Mouse (Mus musculus): Measurements from ENCODE around the gene Gm49321. TPM values are rescaled to one million over a fixed set of nuclear protein-coding genes. Genes with fewer than 3 reads are reported as not detected.

Gene Gm49321
- 8.7 and 13.9 TPM in 2 replicates for polyA plus RNA-seq (2014; fragmentation: Nextera tagmentation; extraction: Ambion mirVana)

DNA sequence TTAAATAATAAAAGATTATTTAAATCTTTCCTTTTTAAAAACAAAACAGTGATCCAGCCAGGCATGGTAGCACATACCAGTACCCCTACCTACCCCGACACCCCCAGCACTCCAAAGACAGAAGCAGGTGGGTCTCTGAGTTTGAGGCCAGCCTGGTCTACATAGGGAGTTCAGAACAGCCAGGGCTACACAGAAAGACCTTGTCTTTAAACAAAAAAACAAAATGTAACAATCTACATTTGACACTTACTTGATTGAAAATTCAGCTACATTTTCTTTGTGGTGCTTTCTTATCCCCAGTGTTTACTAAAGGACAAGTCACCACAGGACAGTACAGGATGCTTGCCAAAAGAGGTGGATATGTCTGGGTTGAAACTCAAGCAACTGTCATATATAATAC is at the start of gene Gm49321:
TSS of gene Gm49321 (plus strand) at position 301 of the 400 bp plus-strand sequence.
- no peak within 1 kb of the TSS for H3K27ac ChIP-seq (ENCODE audit: low read depth, low read length)
- 94% methylated on average over 1 of the region's 1 CpGs for WGBS
- no peak within 1 kb of the TSS for H3K9ac ChIP-seq (ENCODE audit: low read depth, low read length)
- H3K4me2 ChIP-seq (replicated peaks; ENCODE audit: low read depth, low read length), result no peak within 1 kb of the TSS
- no peaks in the 10 kb centered on the region for H3K9me3 ChIP-seq (ENCODE audit: control insufficient read depth, low read length)
- H3K36me3 ChIP-seq (ENCODE audit: control insufficient read depth, insufficient read depth, low read length), result peaks cover 81% of the 10 kb centered on the region
- H3K27me3 ChIP-seq (ENCODE audit: control insufficient read depth, insufficient read depth, low read length), result no peaks in the 10 kb centered on the region
- H3K4me3 ChIP-seq (ENCODE audit: low read length), result no peak within 1 kb of the TSS
- no peaks in the 10 kb centered on the region for H3K4me1 ChIP-seq (ENCODE audit: control insufficient read depth, insufficient read depth, low read length)
- ATAC-seq (ENCODE audit: low FRiP score, low TSS enrichment), result no peak

DNA sequence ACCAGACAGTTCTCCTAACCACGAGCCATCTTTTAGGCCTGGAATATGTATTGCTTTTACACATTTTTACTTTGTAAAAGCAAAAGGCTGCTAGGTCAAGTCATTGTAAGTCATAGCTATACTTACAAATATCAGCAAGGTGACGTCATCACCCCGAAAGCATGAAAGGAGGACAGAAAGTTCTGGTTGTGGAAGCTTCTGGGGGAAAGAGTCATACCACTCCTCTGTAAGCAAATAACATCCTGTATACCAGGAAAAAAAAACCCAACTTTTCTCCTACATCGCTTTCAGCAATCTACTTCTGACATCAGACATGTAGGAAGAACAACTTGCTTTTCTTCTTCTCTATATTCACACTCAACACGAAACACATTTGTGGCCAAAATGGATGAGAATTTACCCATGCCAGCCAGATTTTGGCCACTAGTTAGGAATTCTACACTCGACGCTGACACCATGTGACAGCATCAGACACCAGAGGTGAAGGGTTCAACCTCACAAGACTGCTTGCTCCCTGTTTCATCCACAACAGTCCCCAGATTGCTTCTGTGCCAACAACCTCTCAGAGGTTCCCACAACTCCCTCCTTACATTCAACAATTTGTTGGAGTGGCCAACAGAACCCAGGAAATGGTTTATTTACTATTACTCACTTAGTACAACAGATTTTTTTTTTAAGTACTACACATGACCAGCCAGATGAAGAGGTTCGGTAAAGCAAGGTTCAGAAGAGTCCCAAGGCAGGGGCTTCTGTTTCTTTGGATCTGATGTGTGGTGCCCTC is 49.3 kb upstream of the Gm49321 start:
- no peak for ATAC-seq (ENCODE audit: low FRiP score, low TSS enrichment)
- 86% methylated on average over 8 of the region's 8 CpGs for WGBS
- H3K36me3 ChIP-seq (ENCODE audit: control insufficient read depth, insufficient read depth, low read length), result no peaks in the 10 kb centered on the region
- H3K27me3 ChIP-seq (ENCODE audit: control insufficient read depth, insufficient read depth, low read length), result no peaks in the 10 kb centered on the region
- no peak overlapping the region for H3K4me2 ChIP-seq (replicated peaks; ENCODE audit: low read depth, low read length)
- H3K9me3 ChIP-seq (ENCODE audit: control insufficient read depth, low read length), result no peaks in the 10 kb centered on the region
- H3K4me3 ChIP-seq (ENCODE audit: low read length), result no peak overlapping the region
- no peak overlapping the region for H3K27ac ChIP-seq (ENCODE audit: low read depth, low read length)
- no peaks in the 10 kb centered on the region for H3K4me1 ChIP-seq (ENCODE audit: control insufficient read depth, insufficient read depth, low read length)
- no peak overlapping the region for H3K9ac ChIP-seq (ENCODE audit: low read depth, low read length)

DNA sequence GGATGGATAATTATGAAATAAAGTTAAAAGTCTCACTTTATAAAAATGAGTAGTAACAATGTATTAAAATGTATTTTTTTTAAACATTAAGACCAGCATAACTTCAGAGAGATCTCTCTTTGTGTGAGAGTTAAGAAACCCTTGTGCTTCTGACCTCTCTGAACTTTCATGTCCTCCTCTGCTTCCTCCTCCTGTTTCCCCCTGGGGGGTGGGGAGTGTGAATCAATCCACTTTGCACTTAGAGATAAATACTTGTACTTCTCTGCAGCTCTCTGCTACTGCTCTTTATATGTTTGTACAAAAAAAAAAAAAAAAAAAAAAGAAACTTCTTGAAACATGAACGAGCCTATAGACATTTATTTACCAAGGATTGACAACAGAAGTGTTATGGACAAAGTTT is 47.9 kb upstream of the Gm49321 start:
- WGBS, result 44% methylated on average over 1 of the region's 1 CpGs
- Histone ChIP-seq H3K27me3 (ENCODE audit: control insufficient read depth, insufficient read depth, low read length) (no peaks in the 10 kb centered on the region), H3K4me3 (ENCODE audit: low read length) (no peak overlapping the region), H3K36me3 (ENCODE audit: control insufficient read depth, insufficient read depth, low read length) (no peaks in the 10 kb centered on the region), H3K9ac (ENCODE audit: low read depth, low read length) (no peak overlapping the region), H3K9me3 (ENCODE audit: control insufficient read depth, low read length) (no peaks in the 10 kb centered on the region), H3K4me1 (ENCODE audit: control insufficient read depth, insufficient read depth, low read length) (no peaks in the 10 kb centered on the region), H3K27ac (ENCODE audit: low read depth, low read length) (no peak overlapping the region), H3K4me2 (replicated peaks; ENCODE audit: low read depth, low read length) (no peak overlapping the region)
- ATAC-seq (ENCODE audit: low FRiP score, low TSS enrichment), result no peak

DNA sequence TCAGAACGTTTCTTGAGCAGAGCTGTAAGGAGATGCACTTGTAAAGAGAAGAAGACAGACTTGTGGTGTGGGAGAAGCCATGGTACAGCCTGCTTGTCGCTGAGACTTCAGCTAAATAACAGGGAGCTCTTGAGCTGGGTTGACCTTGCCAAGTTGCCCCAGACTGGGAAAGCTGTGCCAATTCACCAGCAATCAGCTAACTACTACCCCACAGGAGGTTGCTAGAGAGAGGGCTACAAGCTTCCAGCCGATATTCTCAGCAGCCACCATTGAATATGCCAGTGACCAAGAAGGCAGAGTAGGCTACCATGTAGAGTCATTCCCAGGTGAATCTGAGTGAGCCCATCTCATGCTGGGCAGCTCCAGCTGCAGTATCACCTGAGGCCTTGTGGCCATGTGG is 47.4 kb upstream of the Gm49321 start:
- WGBS, result 72% methylated on average over 3 of the region's 3 CpGs
- Histone ChIP-seq H3K4me1 (ENCODE audit: control insufficient read depth, insufficient read depth, low read length) (no peaks in the 10 kb centered on the region), H3K27me3 (ENCODE audit: control insufficient read depth, insufficient read depth, low read length) (no peaks in the 10 kb centered on the region), H3K9me3 (ENCODE audit: control insufficient read depth, low read length) (no peaks in the 10 kb centered on the region), H3K9ac (ENCODE audit: low read depth, low read length) (no peak overlapping the region), H3K36me3 (ENCODE audit: control insufficient read depth, insufficient read depth, low read length) (no peaks in the 10 kb centered on the region), H3K27ac (ENCODE audit: low read depth, low read length) (no peak overlapping the region), H3K4me3 (ENCODE audit: low read length) (no peak overlapping the region), H3K4me2 (replicated peaks; ENCODE audit: low read depth, low read length) (no peak overlapping the region)
- ATAC-seq (ENCODE audit: low FRiP score, low TSS enrichment), result no peak

DNA sequence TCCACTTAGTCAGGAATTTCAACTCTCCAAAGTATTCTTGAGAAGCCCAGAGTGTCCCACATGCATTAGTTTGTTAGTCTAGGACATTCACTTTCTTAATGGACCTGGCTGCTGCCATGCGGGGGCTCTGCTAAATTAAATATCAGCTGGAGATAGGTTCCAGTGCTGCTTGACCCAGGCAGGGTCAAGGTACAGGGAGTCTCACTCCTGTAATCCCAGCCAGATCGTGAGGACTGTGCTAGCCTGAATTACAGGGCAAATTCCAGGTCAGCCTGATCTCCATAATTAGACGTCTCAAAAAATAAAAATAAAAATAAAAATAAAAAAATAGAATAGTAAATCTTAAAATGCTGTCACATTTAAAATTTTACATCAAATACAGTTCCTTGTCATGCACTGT is 44.8 kb upstream of the Gm49321 start:
- no peak overlapping the region for H3K27ac ChIP-seq (ENCODE audit: low read depth, low read length)
- no peaks in the 10 kb centered on the region for H3K4me1 ChIP-seq (ENCODE audit: control insufficient read depth, insufficient read depth, low read length)
- 43% methylated on average over 3 of the region's 3 CpGs for WGBS
- no peak overlapping the region for H3K9ac ChIP-seq (ENCODE audit: low read depth, low read length)
- no peaks in the 10 kb centered on the region for H3K27me3 ChIP-seq (ENCODE audit: control insufficient read depth, insufficient read depth, low read length)
- H3K36me3 ChIP-seq (ENCODE audit: control insufficient read depth, insufficient read depth, low read length), result no peaks in the 10 kb centered on the region
- no peak overlapping the region for H3K4me2 ChIP-seq (replicated peaks; ENCODE audit: low read depth, low read length)
- no peak overlapping the region for H3K4me3 ChIP-seq (ENCODE audit: low read length)
- no peaks in the 10 kb centered on the region for H3K9me3 ChIP-seq (ENCODE audit: control insufficient read depth, low read length)
- no peak for ATAC-seq (ENCODE audit: low FRiP score, low TSS enrichment)

DNA sequence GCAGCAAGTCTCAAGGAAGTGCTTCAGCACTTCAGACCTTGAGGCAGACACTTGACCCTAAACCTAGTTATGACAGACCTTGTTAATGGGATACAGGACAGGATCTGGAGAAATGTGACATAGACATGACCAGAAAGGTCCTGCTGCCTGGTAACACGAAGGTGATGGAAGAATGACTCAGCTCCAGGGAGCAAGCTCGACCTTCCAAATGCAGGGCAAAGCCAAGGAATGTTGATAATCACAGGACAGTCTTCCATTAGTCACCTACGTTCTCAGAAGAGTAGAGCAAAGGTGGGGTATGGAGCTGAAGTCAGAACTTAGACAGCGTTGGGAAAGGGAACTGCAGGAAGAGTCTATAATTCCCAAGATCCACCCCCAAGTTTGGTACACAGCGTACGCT is 42.6 kb upstream of the Gm49321 start:
- Histone ChIP-seq H3K36me3 (ENCODE audit: control insufficient read depth, insufficient read depth, low read length) (no peaks in the 10 kb centered on the region), H3K4me1 (ENCODE audit: control insufficient read depth, insufficient read depth, low read length) (no peaks in the 10 kb centered on the region), H3K27ac (ENCODE audit: low read depth, low read length) (no peak overlapping the region), H3K27me3 (ENCODE audit: control insufficient read depth, insufficient read depth, low read length) (no peaks in the 10 kb centered on the region), H3K9me3 (ENCODE audit: control insufficient read depth, low read length) (no peaks in the 10 kb centered on the region), H3K9ac (ENCODE audit: low read depth, low read length) (no peak overlapping the region), H3K4me3 (ENCODE audit: low read length) (no peak overlapping the region), H3K4me2 (replicated peaks; ENCODE audit: low read depth, low read length) (no peak overlapping the region)
- no peak for ATAC-seq (ENCODE audit: low FRiP score, low TSS enrichment)
- WGBS, result 83% methylated on average over 6 of the region's 6 CpGs

DNA sequence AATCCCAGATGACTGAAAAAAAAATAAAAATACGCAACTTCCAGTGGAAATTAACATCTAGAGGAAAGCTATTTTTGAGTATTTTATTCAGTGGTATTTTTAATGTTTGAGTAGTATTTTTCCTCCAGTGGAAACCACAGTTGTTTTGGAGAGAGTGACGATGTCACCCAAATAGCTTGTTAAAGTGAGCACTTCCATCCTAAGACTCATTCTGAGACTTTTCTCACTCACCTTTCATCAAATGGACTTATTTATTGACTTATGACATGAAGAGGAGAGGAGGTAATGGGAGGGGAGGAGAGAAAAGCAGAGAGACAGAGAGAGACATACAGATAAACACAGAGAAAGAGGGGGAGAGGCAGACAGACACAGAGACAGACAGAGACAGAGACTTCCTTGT is 41.8 kb upstream of the Gm49321 start:
- Histone ChIP-seq H3K4me3 (ENCODE audit: low read length) (no peak overlapping the region), H3K36me3 (ENCODE audit: control insufficient read depth, insufficient read depth, low read length) (no peaks in the 10 kb centered on the region), H3K9ac (ENCODE audit: low read depth, low read length) (no peak overlapping the region), H3K9me3 (ENCODE audit: control insufficient read depth, low read length) (no peaks in the 10 kb centered on the region), H3K27me3 (ENCODE audit: control insufficient read depth, insufficient read depth, low read length) (no peaks in the 10 kb centered on the region), H3K4me2 (replicated peaks; ENCODE audit: low read depth, low read length) (no peak overlapping the region), H3K4me1 (ENCODE audit: control insufficient read depth, insufficient read depth, low read length) (no peaks in the 10 kb centered on the region), H3K27ac (ENCODE audit: low read depth, low read length) (no peak overlapping the region)
- ATAC-seq (ENCODE audit: low FRiP score, low TSS enrichment), result no peak
- 90% methylated on average over 2 of the region's 2 CpGs for WGBS

DNA sequence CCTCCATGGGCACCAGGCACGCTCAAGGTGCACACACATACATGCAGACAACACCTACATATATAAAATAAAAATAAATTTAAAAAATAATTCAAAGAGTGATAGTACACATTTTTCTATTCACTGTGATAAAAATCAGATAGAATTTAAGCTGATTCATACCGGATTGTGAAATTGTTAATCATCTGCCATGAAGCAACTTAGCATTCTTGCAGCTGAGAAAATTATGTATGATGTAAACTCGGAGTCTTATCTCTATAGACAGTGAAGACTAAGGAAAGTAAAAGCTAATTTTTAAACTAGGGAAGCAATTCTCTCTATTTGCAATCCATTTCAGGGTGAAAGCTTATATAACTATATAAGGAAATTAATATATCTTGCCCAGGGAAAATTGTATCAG is 41.0 kb upstream of the Gm49321 start:
- H3K4me1 ChIP-seq (ENCODE audit: control insufficient read depth, insufficient read depth, low read length), result no peaks in the 10 kb centered on the region
- 78% methylated on average over 3 of the region's 3 CpGs for WGBS

DNA sequence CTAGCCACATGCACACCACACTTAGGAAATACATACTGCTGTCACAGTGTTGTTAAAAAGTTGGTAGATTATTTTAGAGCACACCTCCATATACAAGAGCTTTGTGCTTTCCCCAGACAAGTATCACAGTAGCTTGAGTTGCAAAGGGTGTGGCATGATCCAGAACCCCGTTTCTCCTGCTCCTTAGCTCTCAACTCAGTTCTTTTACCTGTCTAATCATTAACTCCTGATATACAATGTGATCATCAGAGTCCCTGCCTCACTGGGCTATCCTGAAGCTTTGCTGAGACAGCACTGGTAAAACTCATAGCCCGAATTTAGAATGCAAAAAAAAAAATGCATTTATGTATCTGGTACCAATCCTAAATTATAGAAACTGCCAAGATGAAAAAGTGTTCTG is 39.2 kb upstream of the Gm49321 start:
- WGBS, result 64% methylated on average over 2 of the region's 2 CpGs
- Histone ChIP-seq H3K4me3 (ENCODE audit: low read length) (no peak overlapping the region), H3K27ac (ENCODE audit: low read depth, low read length) (no peak overlapping the region), H3K36me3 (ENCODE audit: control insufficient read depth, insufficient read depth, low read length) (no peaks in the 10 kb centered on the region), H3K4me1 (ENCODE audit: control insufficient read depth, insufficient read depth, low read length) (no peaks in the 10 kb centered on the region), H3K9me3 (ENCODE audit: control insufficient read depth, low read length) (no peaks in the 10 kb centered on the region), H3K4me2 (replicated peaks; ENCODE audit: low read depth, low read length) (no peak overlapping the region), H3K27me3 (ENCODE audit: control insufficient read depth, insufficient read depth, low read length) (no peaks in the 10 kb centered on the region), H3K9ac (ENCODE audit: low read depth, low read length) (no peak overlapping the region)
- no peak for ATAC-seq (ENCODE audit: low FRiP score, low TSS enrichment)

More for the DNA sequence above, 41.0 kb upstream of the Gm49321 start:
- Histone ChIP-seq H3K9me3 (ENCODE audit: control insufficient read depth, low read length) (no peaks in the 10 kb centered on the region), H3K4me2 (replicated peaks; ENCODE audit: low read depth, low read length) (no peak overlapping the region), H3K36me3 (ENCODE audit: control insufficient read depth, insufficient read depth, low read length) (no peaks in the 10 kb centered on the region), H3K27ac (ENCODE audit: low read depth, low read length) (no peak overlapping the region), H3K27me3 (ENCODE audit: control insufficient read depth, insufficient read depth, low read length) (no peaks in the 10 kb centered on the region), H3K4me3 (ENCODE audit: low read length) (no peak overlapping the region), H3K9ac (ENCODE audit: low read depth, low read length) (no peak overlapping the region)
- ATAC-seq (ENCODE audit: low FRiP score, low TSS enrichment), result no peak

Data from kidney, embryonic 14.5 days (tissue).